Mouse (Mus musculus) liver, embryonic 14.5 days (tissue): Measurements from ENCODE around the gene Mrvi1.

ENCODE experiments used
- CTCF ChIP-seq: IDR thresholded peaks from 2 replicates; pipeline ENCODE4 v1.5.1; 2016; ENCODE audit warnings: antibody characterized with exemption, low read depth, control low read depth
- EP300 ChIP-seq: IDR thresholded peaks from 2 replicates; pipeline ENCODE4 v1.6.1; 2016; ENCODE audit warnings: antibody characterized with exemption, low read depth

DNA sequence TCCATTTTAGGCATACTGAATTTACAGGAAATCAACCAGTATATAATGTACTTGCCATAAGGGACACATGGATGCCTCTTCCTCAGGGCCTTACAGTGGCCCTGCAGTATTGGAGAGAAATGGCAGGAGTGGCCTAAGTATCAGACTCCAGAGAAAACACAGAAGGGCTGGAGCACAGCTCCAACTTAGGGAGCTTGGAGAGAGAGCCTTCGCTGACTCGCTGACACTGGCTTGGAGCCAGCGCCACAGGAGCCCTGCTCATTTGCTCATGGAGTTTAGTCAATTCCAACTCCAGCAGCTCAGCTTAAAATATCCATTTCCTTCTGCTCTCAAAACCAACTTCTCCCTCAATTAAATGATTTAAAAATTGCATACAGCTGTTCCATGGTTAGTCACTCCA is 160.6 kb downstream of the Mrvi1 start:
- no peak for TF ChIP-seq EP300
- TF ChIP-seq CTCF = no peak
